Mouse (Mus musculus): ENCODE measurements around the gene Camk1g. TPM values are rescaled to one million over a fixed set of nuclear protein-coding genes. Genes with fewer than 3 reads are reported as not detected.
A peak's percentile ranks its signal among the peaks of the same experiment; 100 is the strongest.

The Camk1g gene
- total RNA-seq, 2 experiments from 2014 or later, result 36.9 to 51.0 TPM

DNA sequence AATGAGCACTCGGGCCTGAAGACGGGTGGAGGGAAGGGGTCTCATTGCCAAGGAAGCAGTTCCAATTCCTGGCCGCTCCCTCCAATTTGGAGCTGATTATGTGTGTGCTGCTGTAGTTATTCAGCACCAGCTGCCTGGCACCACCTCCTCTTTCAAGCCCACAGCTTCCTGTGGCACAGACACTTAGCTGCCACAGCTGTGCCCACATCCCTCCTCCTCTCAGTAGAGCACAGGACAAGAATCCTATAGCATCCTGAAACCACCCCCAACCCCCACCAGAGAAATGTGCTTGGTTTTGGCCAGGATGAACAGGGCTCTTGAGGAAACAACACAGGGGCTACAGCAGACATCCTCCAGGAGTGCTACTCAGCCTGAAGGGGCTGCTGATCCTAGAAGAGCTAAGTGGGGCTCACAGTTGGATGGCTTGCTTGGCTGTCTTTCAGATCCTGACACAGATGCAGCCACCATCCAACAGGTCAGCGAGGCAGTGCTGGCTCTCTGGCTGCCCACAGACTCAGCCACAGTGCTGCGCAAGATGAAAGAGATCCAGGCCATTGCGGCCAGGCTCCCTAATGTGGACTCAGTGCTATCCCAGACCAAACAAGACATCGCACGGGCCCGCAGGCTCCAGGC is 31.6 kb downstream of the Camk1g start:
- intact Hi-C loops (cut with DNase I), result loop anchor here (1.0 kb wide), 1 partner anchor 12 kb away; no protein-coding TSS in a partner anchor
- DNase-seq (ENCODE audit: low spot score in 2 of 2), result peak; percentile 66 to 92

DNA sequence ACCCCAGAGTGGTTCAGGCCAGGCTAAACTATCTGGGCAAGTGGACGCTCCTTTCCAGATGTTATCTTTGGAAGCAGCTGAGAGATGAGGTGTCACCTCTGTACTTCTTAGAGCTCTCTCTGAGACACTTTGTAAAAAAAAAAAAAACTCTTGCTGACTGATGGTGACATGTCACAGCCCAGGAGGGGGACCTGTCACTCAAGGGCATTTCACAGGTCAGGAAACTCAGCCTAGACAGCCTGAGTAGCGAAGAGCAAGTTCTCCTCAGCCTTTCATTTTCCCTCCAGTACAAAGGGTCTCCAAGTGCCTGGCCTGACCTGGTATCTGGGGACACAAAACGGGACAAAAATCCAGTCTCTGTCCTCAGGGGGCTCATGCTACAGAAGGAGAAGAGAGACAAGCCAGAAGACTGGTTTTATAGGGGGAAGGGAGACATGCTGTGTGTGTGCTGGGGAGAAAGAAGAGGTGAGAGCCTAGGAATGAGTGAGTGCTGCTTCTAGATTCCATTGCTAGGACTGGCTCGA is 32.2 kb downstream of the Camk1g start:
- intact Hi-C loops (cut with DNase I), result loop anchor here (1.0 kb wide), 1 partner anchor 12 kb away; no protein-coding TSS in a partner anchor
- no peak for DNase-seq (ENCODE audit: low spot score in 2 of 2)

DNA sequence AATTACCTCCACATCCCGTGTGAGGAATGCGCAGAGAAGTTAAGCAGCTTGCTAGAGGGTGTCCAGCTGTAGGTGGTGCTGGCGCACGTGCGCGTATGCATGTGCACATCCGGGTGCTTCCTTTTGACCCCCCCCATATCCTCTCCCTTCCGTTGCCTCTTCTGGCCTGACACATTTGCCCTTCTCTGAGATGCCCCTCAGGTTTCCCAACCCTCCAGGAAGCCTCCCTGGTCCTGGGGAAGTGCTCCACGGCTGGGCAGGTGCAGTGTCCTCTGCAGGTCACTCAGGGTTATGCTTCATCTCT is 33.1 kb downstream of the Camk1g start:
- no peak for DNase-seq (ENCODE audit: low spot score in 2 of 2)
- intact Hi-C loops (cut with DNase I), result no loop called here

DNA sequence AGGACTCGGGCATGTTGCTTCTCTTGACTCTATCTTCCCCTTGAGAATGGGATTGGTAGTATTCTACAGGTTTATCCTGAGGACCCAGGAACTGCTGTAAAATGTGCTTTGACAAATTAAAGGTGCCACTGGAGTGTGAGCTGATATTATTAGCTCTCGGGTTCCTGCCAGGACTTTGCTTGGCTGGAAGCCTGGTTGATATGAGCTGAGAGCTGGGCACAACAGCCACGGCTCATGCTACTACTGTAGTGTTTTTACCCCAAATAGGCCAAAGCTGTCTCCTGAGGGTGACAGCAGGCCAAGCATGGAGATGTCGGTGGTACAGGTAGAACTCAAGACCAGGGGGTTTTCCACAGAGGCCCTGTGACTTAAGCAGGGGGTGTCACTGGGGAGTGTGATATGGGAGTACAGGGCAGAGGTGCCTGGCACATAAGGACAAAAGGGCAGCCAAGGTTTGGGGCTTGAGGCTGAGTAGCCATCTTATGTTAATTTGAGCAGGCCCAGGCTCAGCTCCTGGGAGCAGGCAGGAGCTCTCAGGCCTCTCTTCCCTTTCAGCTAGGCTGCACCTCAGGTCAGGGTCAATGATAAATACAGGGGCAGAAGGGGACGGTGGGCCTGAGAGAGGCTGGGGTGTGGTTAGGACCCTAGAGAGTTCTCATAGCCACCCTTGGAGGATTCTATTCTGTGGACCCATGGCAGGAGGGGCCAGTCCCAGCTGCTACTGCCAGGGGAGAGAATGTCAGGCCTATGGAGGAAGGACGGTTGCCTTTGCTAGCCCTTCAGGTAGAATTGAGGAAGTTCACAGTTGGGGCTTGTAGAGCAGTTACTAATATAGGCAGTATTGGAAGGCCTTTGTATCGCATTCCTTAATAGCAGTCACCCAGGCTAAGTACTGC is 33.7 kb downstream of the Camk1g start:
- DNase-seq (ENCODE audit: low spot score in 2 of 2), result no peak
- intact Hi-C loops (cut with DNase I), result no loop called here

DNA sequence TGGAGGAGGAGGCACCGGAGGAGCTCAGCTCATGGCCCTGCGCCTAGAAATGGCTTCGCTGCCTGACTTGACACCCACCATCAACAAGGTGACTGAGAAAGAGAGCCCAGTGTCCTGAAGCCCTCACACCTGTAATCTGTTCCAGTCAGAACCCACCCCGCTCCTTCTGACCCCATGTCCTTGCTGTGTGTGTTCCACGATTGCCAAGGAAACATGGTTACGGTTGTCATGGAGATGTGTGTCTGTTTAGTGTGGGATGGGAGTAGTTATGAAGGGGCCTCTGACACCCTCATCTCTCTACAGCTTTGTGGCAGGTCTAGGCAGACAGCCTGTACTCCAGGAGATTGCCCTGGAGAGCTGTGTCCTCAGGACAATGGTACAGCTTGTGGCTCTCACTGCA is 35.6 kb downstream of the Camk1g start:
- intact Hi-C loops (cut with DNase I), result loop anchor here (5.0 kb wide), 1 partner anchor 108 kb away; no protein-coding TSS in a partner anchor
- DNase-seq (ENCODE audit: low spot score in 2 of 2), result no peak

DNA sequence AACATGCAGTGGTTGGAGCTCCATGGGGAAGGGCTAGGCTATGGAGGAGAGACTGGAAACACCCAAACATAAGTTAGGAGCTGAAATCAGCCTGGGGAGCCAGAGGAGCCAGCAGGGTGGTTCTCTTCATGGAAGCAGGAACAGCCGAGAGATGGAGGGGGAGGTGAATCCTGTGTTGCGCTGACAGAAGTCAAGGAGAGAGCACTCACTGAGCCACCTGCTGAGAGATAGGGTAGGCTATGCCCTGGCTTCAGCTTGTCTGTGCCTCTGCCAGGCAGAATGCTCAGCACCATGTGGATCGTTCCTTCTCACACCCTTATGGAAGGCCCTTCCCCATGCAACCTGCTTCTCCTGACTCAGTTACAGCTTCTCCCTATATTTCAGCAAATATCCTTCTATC is 36.3 kb downstream of the Camk1g start:
- intact Hi-C loops (cut with DNase I), result loop anchor here (2.0 to 5.0 kb wide), 2 partner anchors 17 to 109 kb away; no protein-coding TSS in a partner anchor
- DNase-seq (ENCODE audit: low spot score in 2 of 2), result no peak

DNA sequence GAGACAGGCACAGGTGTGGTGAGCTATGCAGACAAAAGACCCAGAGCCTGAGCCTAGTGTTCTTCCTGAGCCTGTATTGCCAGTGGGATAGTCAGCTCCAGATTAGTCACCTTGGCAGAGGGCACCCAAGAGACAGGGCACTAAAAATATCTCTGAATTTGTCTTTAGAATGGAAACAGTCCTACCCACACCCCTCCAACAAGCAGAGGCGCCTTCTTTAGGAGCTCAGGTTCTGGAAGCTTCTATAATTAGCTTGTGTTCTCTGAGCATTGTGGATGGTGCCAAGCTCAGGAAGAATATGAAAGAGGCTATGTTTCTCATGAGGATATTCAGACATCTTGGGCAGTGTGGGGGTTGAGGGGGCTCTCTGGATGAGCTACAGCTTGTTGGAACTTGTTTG is 37.4 kb downstream of the Camk1g start:
- DNase-seq (ENCODE audit: low spot score in 2 of 2), result peak in 1 of 2 experiments; percentile 86
- intact Hi-C loops (cut with DNase I), result loop anchor here (2.0 to 5.0 kb wide), 2 partner anchors 18 to 110 kb away; no protein-coding TSS in a partner anchor

DNA sequence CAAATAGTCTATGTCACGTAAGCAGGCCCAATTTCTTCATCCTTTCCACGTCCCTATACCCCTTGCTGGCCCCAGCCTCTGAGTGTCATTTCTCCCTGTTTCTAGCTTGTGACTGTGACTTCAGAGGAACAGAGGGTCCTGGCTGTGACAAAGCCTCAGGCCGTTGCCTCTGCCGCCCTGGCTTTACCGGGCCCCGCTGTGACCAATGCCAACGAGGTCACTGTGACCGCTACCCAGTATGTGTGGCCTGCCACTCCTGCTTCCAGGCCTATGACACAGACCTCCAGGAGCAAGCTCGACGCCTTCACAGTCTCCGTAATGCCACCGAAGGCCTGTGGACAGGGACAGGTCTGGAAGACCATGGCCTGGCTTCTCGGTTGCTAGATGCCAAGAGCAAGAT is 38.1 kb downstream of the Camk1g start:
- DNase-seq (ENCODE audit: low spot score in 2 of 2), result no peak
- intact Hi-C loops (cut with DNase I), result loop anchor here (2.0 to 5.0 kb wide), 2 partner anchors 19 to 110 kb away; no protein-coding TSS in a partner anchor

DNA sequence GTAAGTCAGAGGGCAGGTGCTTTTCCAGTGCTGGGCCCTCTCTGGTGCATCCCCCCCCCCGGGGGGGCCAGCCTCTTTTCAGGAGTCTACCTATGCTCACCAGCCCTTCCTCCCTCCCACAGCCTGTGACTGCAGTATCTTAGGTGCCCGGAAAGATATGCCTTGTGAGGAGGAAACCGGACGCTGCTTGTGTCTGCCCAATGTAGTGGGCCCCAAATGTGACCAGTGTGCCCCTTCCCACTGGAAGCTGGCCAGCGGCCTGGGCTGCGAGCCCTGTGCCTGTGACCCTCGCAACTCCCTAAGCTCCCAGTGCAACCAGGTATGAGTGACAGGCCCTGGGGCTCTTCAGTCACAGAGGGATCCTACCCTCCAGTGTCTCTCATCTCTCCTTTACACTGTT is 39.5 kb downstream of the Camk1g start:
- DNase-seq (ENCODE audit: low spot score in 2 of 2), result no peak
- intact Hi-C loops (cut with DNase I), result loop anchor here (2.0 to 5.0 kb wide), 3 partner anchors 32 to 112 kb away; no protein-coding TSS in a partner anchor

DNA sequence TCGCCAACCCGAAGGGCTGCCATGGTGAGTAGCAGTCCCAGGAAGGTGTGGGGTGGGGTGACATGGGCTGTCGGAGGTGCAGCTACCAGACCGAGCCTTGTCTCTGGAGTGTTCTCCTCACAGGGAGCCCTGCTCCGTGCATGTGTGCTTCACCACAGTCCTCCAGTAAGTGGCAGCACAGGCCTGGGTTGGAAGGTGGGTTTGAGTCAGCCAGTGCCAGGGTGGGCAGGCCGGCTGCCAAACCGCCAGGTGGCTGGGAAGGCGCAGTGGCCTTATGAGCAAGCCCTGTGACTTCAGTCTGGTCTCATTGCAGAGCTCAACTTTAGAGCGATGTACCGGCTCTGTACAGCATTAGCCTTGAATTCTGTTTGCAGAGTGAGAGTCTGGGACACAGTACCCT is 39.9 kb downstream of the Camk1g start:
- intact Hi-C loops (cut with DNase I), result loop anchor here (2.0 to 5.0 kb wide), 3 partner anchors 33 to 112 kb away; no protein-coding TSS in a partner anchor
- DNase-seq (ENCODE audit: low spot score in 2 of 2), result peak; percentile 78 to 93

DNA sequence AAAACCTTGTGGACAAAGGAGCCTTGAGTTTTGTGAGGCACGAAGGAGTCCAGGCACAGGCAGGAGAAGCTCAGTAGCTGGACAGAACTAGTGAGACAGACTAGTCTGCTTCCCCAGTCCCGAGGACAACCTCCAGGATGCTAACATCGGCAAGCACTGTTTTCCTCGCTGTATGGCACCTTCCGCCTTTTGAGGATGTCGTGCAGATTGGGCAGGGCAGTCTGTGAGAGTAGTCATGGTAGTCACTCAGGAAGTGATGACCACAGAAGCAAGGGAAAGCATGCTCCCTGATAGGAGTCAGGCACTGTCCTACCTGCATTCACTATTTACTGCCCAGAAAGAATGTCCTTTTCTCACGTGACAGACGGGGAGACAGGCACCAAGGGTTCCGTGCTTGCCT is 40.5 kb downstream of the Camk1g start:
- no peak for DNase-seq (ENCODE audit: low spot score in 2 of 2)
- intact Hi-C loops (cut with DNase I), result no loop called here

DNA sequence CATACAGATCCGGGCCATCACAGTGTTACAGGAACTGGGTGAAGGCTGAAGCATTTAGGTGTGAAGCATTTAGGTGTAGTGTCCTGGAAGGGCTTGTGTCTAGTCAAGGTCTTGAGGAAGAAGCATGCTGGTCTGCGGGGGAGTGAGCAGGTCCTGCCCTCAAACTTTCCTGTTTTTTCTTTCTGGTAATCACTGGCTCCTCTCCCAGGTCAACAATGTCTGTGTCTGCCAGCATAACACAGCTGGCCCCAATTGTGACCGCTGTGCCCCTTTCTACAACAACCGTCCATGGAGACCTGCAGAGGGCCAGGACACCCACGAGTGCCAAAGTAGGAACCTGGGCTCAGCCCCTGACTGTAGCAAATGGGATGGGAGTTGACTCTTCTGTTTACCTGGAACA is 42.4 kb downstream of the Camk1g start:
- no peak for DNase-seq (ENCODE audit: low spot score in 2 of 2)
- intact Hi-C loops (cut with DNase I), result no loop called here

DNA sequence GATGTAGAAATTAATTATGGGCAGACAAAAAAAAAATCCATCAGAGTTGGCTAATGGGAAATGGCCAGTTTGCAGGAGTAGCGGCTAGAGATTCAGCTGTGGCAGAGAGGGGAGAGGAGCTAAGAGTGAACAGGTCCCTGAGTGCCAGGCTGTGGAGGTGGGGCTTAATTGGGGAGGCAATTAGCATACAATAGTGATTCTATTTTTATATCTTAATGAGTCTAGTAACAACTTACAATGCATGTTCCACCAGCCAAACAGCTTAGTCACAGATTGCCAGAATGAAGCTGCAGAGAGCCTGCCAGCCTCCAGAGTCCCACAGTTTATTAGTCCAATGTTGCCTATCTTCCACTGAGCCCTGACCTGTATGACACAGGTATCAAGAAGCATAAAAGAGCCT is 42.9 kb downstream of the Camk1g start:
- no peak for DNase-seq (ENCODE audit: low spot score in 2 of 2)
- intact Hi-C loops (cut with DNase I), result no loop called here

DNA sequence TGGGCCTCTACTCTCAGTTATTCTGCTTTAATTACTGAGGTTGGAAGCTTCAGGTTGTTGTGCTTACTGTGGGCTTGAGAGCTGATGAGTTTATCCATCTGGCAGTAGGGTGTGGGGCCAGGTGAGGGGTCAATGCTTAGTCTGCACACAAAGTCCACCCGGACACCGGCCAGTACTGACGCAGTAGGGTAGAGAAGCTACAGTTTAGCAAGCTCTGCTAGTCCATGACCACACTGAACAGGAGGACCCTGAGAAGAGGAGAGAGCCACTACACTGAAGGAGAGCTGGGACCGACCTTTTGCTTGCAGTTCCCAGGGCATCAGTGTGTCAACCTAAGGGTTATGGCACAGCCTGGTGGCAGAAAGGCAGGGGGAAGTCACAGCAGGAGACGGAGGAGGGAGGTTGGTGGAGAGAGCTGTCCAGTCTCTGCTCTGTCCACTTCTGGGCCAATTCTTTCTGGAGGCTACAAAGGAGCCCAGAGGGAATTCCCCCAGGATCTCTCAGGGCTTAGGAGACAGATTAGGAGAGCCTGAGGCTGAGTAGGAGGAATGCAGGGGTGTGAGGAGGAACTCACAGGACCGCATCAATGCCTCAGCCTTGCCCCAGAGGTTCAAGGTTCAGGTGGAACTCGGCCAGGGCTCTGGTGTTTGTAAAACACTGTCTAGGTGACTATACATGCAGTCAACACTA is 43.5 kb downstream of the Camk1g start:
- no peak for DNase-seq (ENCODE audit: low spot score in 2 of 2)
- intact Hi-C loops (cut with DNase I), result no loop called here

DNA sequence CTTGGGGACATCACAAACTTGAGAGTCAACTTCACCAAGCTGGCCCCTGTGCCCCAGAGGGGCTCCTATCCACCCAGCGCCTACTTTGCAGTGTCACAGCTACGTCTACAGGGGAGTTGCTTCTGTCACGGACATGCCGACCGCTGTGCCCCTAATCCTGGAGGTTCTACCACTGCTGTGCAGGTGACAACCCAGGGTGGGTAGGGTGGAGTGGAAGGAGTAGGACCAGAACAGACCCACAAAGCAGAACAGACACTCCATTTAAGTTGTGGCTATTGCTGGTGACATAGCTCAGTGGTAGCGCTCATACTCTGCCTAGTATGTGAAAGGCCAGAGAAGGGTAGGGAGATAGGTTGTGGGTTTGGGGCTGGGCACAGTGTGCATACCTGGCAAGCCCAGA is 44.2 kb downstream of the Camk1g start:
- intact Hi-C loops (cut with DNase I), result loop anchor here (2.0 kb wide), 1 partner anchor 69 kb away; no protein-coding TSS in a partner anchor

DNA sequence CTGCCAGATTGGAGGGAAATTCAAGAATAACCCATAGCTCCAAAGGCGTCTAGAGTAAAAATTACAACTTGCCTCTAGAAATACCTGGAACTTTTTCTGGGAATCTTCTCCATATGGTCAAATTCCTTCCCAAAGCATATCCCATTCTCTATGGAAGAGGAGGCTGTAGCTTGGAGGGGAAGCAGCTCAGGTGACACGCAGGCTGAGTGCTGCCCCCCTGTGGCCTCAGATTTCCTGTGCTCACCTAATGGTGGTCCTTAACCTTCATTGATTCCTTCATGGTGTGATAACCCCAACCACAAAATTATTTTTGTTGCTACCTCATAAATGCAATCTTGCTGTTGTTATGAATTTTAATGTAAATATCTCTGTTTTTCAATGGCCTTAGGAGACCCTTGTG is 45.9 kb downstream of the Camk1g start:
- intact Hi-C loops (cut with DNase I), result loop anchor here (1.0 to 2.0 kb wide), 2 partner anchors 67 to 116 kb away; no protein-coding TSS in a partner anchor

More for the DNA sequence above, 44.2 kb downstream of the Camk1g start:
- DNase-seq (ENCODE audit: low spot score in 2 of 2), result no peak

DNA sequence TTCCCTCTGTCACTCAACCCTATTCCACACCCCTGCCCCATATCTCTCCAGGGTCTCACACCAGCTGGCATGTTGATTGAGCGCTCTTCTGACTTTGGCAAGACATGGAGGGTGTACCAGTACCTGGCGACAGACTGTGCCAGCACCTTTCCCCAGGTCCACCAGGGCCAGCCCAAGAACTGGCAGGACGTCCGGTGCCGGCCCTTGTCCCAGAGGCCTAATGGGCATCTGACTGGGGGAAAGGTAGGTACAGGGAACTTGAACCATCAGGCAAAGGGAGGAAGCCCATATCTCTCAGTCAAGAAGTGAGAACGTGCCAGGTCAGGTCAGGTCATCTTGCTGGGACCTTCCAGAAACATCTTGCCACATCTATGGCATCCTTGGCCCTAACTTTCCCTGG is 46.4 kb downstream of the Camk1g start:
- no peak for DNase-seq (ENCODE audit: low spot score in 2 of 2)
- intact Hi-C loops (cut with DNase I), result loop anchor here (1.0 to 2.0 kb wide), 2 partner anchors 67 to 115 kb away; no protein-coding TSS in a partner anchor

More for the DNA sequence above, 45.9 kb downstream of the Camk1g start:
- no peak for DNase-seq (ENCODE audit: low spot score in 2 of 2)

DNA sequence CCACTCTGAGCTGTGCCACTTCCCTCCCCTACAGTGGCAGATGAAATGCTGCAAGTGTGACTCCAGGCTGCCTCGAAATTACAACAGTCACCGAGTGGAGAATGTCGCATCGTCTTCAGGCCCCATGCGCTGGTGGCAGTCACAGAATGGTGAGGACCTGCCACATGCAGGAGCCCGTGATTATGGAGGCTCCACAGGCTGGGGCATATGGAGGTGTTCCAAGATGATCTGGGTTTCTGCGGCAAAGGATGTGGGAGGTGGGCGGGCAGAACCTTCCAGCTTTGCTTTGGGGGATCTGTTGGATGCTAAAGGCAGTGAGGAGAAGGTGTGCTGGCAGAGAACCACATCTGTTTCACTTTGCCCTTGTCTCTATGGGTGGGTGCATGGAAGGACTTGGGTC is 49.7 kb downstream of the Camk1g start:
- intact Hi-C loops (cut with DNase I), result no loop called here
- peak in 1 of 2 experiments; percentile 47 for DNase-seq (ENCODE audit: low spot score in 2 of 2)

DNA sequence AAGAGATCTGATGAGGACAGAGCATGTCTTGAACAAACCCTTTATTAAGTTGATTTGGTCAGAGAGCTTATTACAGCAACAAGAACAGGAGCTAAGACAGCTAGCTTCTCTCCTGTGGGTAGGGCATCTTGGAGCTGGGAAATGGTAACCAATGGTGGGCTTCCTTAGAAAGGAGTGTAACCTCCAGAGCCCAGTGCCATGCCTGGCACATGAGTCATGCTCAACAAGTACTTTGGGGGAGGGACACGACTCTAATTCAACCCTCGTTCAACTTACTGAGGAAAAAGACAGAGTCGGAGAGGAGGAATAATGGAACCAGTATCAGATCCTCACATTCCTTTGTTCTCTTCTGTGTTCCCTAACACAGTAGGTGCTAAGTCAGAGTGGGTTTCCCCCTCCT is 50.4 kb downstream of the Camk1g start:
- no peak for DNase-seq (ENCODE audit: low spot score in 2 of 2)
- intact Hi-C loops (cut with DNase I), result loop anchor here (5.0 kb wide), 1 partner anchor 47 kb away; the partner anchor contains the start of gene G0s2

Data from left cerebral cortex, postnatal 25 days (tissue).